Mouse (Mus musculus): ENCODE results near the gene Tesmin. TPM values are rescaled to one million over a fixed set of nuclear protein-coding genes. Genes with fewer than 3 reads are reported as not detected.

The Tesmin gene
- polyA plus RNA-seq (2014; fragmentation: Illumina TruSeq; extraction: RNeasy Lipid Tissue Mini Kit (QIAGEN cat#74804); ENCODE audit: low read depth, low replicate concordance), result not detected

DNA sequence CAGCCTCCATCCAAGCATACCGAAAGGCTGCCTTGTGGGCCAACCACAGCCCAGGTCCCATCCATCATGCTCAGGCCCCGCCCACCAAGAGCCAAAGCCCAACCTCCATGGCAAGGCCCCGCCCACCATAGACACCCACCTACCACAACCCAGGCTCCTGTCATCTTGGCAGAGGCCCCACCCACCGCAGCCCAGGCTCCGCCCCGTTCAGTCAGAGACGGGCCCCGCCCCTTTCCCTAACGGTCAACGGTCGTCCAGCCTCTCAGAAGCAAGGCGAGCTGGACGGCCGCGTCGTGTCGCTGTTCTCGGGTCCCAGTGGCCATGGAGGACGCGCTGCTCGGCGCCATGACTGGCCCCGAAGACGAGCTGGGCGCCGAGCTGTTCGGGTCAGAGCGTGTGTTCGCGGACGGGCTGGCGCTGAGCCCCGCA is at the start of gene Tesmin:
Gene Tesmin (plus strand): TSS at position 229 of the 429 bp plus-strand sequence.

DNA sequence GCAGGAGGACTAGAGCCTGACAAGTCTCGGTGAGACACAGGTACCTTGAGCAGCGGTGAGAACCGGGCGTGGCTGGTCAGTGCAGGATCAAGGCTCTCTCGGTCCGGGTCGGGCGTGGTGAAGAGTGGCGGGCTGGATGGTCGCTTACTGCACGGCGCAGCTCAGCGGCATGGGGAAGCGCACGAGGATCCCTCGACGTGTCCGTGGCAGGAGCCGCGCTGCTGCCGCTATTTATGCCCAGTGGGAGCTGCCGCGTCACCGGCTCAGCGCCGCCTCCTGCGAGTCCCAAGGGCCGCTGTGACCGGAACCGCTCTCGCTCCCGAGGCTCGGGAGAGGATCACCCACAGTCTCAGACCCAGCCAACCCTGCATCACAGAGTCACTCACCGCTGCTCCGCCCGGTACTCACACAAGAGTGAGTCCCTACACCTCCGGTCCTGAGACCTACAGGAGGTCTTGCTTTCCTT is 25.6 kb downstream of the Tesmin start, which contains the start of gene Gal:
Gene Gal (minus strand): TSS at position 277 of the 466 bp plus-strand sequence.

Other genes with a start within 250 kb of the Tesmin start
- gene Mrpl21, start 106.0 kb upstream of the Tesmin start, polyA plus RNA-seq (2014; fragmentation: Illumina TruSeq; extraction: RNeasy Lipid Tissue Mini Kit (QIAGEN cat#74804); ENCODE audit: low read depth, low replicate concordance), result 57.2 TPM
- 0.73 TPM for gene Ighmbp2, start 105.8 kb upstream of the Tesmin start, polyA plus RNA-seq (2014; fragmentation: Illumina TruSeq; extraction: RNeasy Lipid Tissue Mini Kit (QIAGEN cat#74804); ENCODE audit: low read depth, low replicate concordance)
- gene Cpt1a, start 66.5 kb upstream of the Tesmin start, polyA plus RNA-seq (2014; fragmentation: Illumina TruSeq; extraction: RNeasy Lipid Tissue Mini Kit (QIAGEN cat#74804); ENCODE audit: low read depth, low replicate concordance), result 92.6 TPM
- gene Gal, start 25.7 kb downstream of the Tesmin start, polyA plus RNA-seq (2014; fragmentation: Illumina TruSeq; extraction: RNeasy Lipid Tissue Mini Kit (QIAGEN cat#74804); ENCODE audit: low read depth, low replicate concordance), result 2.8 TPM
- 213 TPM for gene Ppp6r3, start 186.9 kb downstream of the Tesmin start, polyA plus RNA-seq (2014; fragmentation: Illumina TruSeq; extraction: RNeasy Lipid Tissue Mini Kit (QIAGEN cat#74804); ENCODE audit: low read depth, low replicate concordance)